Mouse (Mus musculus) kidney, embryonic 16.5 days (tissue): ENCODE results near the gene Trpv2. TPM values are rescaled to one million over a fixed set of nuclear protein-coding genes. Genes with fewer than 3 reads are reported as not detected.

Experiments
- ATAC-seq: fragments of 200-750 bp; cut with Nextera tagmentation; 2 replicates; pipeline ENCODE4 v1.8.0; 2017; ENCODE audit warnings: moderate TSS enrichment; ENCODE audit not compliant: low FRiP score, low TSS enrichment
- H3K27ac ChIP-seq: fragments of 300-500 bp; sonication (generic); 2 replicates; pipeline ENCODE4 v1.5.1; 2014; ENCODE audit warnings: low read length
- H3K27me3 ChIP-seq: fragments of 300-500 bp; sonication (generic); 2 replicates; pipeline ENCODE4 v1.6.1; 2014; ENCODE audit warnings: low read length, control low read depth, mixed read lengths; ENCODE audit not compliant: insufficient read depth
- H3K36me3 ChIP-seq: fragments of 300-500 bp; sonication (generic); 2 replicates; pipeline ENCODE4 v1.6.1; 2014; ENCODE audit warnings: low read length, control low read depth, mixed read lengths; ENCODE audit not compliant: insufficient read depth
- H3K4me1 ChIP-seq: fragments of 300-500 bp; sonication (generic); 2 replicates; pipeline ENCODE4 v1.6.1; 2014; ENCODE audit warnings: low read length, control low read depth, mixed read lengths; ENCODE audit not compliant: insufficient read depth
- H3K4me2 ChIP-seq: fragments of 300-500 bp; sonication (generic); replicated peaks from 2 replicates; pipeline ENCODE4 v1.6.1; 2014; ENCODE audit warnings: low read depth, low read length
- H3K4me3 ChIP-seq: fragments of 300-500 bp; sonication (generic); 2 replicates; pipeline ENCODE4 v1.5.1; 2014; ENCODE audit warnings: mild to moderate bottlenecking, low read length
- H3K9ac ChIP-seq: fragments of 300-500 bp; sonication (generic); replicated peaks from 2 replicates; pipeline ENCODE4 v1.6.1; 2014; ENCODE audit warnings: low read length
- H3K9me3 ChIP-seq: fragments of 300-500 bp; sonication (generic); 2 replicates; pipeline ENCODE4 v1.6.1; 2016; ENCODE audit warnings: low read length, control low read depth
- WGBS: fragments of 180-500 bp; shearing (Covaris S2); extraction: QIAGEN DNeasy Blood & Tissue Kit; methylation state at CpG from one replicate; pipeline ENCODE4 v1.1.7; 2014; 5-methylcytosine and 5-hydroxymethylcytosine counted together
- polyA plus RNA-seq: library from polyadenylated mRNA; unstranded; fragments of >200 nt; fragmentation: Nextera tagmentation; extraction: Ambion mirVana; gene quantifications from 2 replicates; pipeline ENCODE4 v1.2.1, GENCODE M21; 2015

Trpv2 gene
- polyA plus RNA-seq, 1 experiment from 2014 or later, result 6.6 TPM

DNA sequence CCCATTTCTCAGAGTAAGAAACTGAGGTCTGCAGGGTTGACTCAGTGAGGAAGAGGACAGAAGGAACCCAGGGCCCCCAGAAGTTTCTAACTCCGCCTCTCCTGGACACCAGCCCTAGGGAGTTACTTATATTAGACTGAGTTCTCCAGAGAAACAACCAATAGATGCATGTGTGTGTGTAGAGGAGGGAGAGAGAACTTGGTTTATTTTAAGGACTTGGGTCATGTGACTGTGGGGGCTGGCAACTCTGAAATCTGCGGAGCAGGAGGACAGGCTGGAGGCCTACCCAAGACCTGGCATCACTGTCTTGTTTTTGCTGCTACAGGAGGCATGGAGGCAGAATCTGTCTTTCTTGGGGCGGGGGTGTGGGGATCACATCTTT lies 62.5 kb downstream of the Trpv2 start:
- Histone ChIP-seq H3K4me1 (peaks cover 28% of the 10 kb centered on the region), H3K9ac (no peak overlapping the region), H3K36me3 (no peaks in the 10 kb centered on the region), H3K27ac (peak overlapping the region; percentile 41; the same call in 1 of the 2 replicates), H3K4me2 (no peak overlapping the region), H3K9me3 (no peaks in the 10 kb centered on the region), H3K4me3 (no peak overlapping the region), H3K27me3 (no peaks in the 10 kb centered on the region)
- 74% methylated on average over 3 of the region's 3 CpGs for WGBS
- no peak for ATAC-seq

DNA sequence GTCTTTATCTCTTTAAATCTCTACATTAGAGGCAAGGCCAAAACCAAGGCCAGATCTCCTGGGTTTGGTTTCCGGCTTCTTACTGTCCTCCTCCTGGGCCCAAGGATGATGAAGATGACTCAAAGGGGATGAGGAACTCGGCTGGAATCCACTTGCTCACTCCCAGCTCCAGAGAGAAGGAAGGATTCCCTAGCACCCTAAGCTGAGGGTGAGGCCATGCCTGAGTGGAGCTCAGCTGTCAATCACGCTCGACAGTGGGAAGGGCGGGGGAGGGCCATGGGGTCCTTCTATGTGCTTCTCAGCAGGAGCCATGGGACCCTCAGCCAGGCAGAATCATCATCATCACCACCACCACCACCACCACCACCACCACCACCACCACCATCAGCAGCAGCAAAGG lies 63.1 kb downstream of the Trpv2 start:
- 71% methylated on average over 5 of the region's 5 CpGs for WGBS
- Histone ChIP-seq H3K4me2 (no peak overlapping the region), H3K27ac (peak overlapping the region; percentile 41; the same call in 1 of the 2 replicates), H3K4me3 (no peak overlapping the region), H3K9me3 (no peaks in the 10 kb centered on the region), H3K36me3 (no peaks in the 10 kb centered on the region), H3K27me3 (no peaks in the 10 kb centered on the region), H3K4me1 (peaks cover 32% of the 10 kb centered on the region), H3K9ac (no peak overlapping the region)
- no peak for ATAC-seq

DNA sequence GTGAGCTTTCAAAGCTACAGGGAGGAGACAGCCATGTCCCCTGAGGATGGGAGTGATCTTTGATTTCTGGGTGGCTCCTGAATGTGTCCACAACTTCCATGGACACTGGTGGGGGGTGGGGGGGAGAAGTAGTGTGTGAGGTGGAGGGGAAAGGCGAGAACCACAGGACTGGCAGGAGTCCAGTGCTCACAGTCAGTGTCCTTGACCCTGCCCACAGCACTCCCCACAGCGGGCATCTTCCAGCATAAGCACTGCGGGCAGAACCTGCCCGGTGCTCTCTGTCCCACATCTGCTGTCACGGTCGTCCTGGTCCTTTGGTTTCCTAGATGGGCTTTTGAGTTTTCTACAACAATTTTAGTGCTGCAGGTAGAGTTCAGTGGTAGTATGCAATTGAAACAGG lies 63.5 kb downstream of the Trpv2 start:
- no peak overlapping the region for H3K27ac ChIP-seq
- 92% methylated on average over 6 of the region's 6 CpGs for WGBS
- no peak for ATAC-seq
- no peaks in the 10 kb centered on the region for H3K36me3 ChIP-seq
- H3K9ac ChIP-seq, result no peak overlapping the region
- no peaks in the 10 kb centered on the region for H3K9me3 ChIP-seq
- no peaks in the 10 kb centered on the region for H3K27me3 ChIP-seq
- H3K4me3 ChIP-seq, result no peak overlapping the region
- H3K4me1 ChIP-seq, result peaks cover 36% of the 10 kb centered on the region
- no peak overlapping the region for H3K4me2 ChIP-seq

DNA sequence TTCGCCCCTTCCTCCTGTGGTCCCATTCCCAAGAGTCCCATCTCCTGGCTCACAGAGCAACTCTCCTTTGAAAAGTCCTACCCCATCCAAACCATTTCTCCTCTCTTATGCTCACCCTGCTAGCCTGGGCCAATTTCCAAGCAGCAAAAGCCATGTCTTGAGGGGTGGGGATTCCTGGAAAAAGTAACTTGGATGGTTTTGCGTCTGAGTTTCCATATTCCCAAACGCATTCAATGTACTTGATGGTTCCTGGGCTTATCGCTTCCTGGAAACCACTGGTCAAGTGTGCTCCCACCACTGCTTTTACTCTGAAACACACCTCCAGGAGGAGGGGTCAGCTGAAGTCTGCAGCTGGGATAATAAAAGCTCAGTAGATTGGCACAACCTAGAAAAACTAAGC lies 64.1 kb downstream of the Trpv2 start:
- Histone ChIP-seq H3K4me1 (peaks cover 42% of the 10 kb centered on the region), H3K9me3 (no peaks in the 10 kb centered on the region)
- 88% methylated on average over 4 of the region's 4 CpGs for WGBS

DNA sequence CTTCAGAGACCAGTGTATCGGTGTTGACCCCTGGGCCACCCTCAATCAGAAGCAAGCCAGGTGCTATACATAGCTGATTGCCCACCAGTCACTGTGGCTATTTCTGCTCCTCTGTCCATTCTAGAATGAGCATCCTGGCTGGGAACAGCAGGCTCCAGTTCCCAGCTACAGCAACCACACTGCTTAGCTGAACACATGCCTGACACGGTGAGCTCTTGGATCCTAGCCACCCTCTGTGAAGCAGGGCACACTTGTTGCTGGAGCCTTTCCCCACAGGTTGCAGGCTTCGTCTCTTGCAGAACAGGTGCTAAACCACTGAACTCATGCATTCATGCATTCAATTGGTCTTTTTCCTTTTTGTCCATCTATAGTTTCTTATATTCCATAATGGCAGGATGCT lies 66.1 kb downstream of the Trpv2 start:
- ATAC-seq, result no peak
- peaks cover 49% of the 10 kb centered on the region for H3K4me1 ChIP-seq
- WGBS, result 77% methylated on average over 3 of the region's 3 CpGs
- no peaks in the 10 kb centered on the region for H3K36me3 ChIP-seq
- no peak overlapping the region for H3K27ac ChIP-seq
- no peaks in the 10 kb centered on the region for H3K27me3 ChIP-seq
- no peak overlapping the region for H3K9ac ChIP-seq
- H3K9me3 ChIP-seq, result no peaks in the 10 kb centered on the region
- H3K4me2 ChIP-seq, result no peak overlapping the region
- H3K4me3 ChIP-seq, result no peak overlapping the region

More for the DNA sequence above, 64.1 kb downstream of the Trpv2 start:
- H3K27me3 ChIP-seq, result no peaks in the 10 kb centered on the region
- H3K4me2 ChIP-seq, result no peak overlapping the region
- no peak for ATAC-seq
- no peak overlapping the region for H3K9ac ChIP-seq
- H3K27ac ChIP-seq, result no peak overlapping the region
- H3K4me3 ChIP-seq, result no peak overlapping the region
- no peaks in the 10 kb centered on the region for H3K36me3 ChIP-seq

DNA sequence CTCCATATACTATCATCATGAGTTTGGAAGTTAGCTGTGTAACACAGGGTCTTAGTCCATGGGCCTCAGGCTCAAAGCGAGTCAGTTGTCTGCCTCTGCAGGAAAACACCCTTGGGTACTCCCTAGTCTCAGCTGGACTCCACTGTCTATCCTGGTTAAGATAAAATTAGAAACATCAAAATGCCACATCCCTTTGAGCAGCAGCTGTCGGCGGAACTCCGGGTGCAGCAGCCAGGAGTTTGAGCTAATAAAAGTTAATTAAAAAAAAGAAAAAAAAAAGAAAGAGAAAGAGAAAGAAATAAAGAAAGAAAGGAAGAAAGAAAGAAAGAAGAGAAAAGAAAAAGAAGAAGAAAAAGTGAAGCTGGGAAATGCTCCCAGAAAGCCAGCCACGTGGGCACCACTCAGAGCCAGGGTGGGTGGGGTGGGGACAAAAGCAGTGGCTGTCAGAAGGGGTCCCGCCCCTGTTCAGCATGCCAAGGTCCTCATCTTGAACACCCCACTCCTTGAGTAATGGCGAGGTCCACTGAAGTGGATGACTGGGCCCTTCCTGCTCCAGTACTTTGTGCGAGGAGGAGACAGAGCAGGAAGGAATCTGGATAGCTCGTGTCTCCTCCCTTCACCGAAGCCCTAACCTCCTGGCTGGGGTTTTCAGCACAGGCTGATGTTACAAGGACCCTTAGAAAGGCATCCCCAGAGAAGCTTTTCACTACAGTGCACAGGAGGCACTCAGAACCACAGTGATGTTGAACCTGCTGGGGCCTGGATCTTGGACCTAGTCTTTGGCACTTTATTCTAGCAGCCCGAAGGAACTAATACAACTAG lies 67.9 kb downstream of the Trpv2 start:
- Histone ChIP-seq H3K36me3 (no peaks in the 10 kb centered on the region), H3K4me3 (no peak overlapping the region), H3K27me3 (no peaks in the 10 kb centered on the region), H3K9ac (no peak overlapping the region), H3K4me1 (peaks cover 49% of the 10 kb centered on the region), H3K27ac (peak overlapping the region; percentile 15; the same call in 1 of the 2 replicates), H3K9me3 (no peaks in the 10 kb centered on the region), H3K4me2 (no peak overlapping the region)
- ATAC-seq, result no peak
- WGBS, result 45% methylated on average over 11 of the region's 11 CpGs

DNA sequence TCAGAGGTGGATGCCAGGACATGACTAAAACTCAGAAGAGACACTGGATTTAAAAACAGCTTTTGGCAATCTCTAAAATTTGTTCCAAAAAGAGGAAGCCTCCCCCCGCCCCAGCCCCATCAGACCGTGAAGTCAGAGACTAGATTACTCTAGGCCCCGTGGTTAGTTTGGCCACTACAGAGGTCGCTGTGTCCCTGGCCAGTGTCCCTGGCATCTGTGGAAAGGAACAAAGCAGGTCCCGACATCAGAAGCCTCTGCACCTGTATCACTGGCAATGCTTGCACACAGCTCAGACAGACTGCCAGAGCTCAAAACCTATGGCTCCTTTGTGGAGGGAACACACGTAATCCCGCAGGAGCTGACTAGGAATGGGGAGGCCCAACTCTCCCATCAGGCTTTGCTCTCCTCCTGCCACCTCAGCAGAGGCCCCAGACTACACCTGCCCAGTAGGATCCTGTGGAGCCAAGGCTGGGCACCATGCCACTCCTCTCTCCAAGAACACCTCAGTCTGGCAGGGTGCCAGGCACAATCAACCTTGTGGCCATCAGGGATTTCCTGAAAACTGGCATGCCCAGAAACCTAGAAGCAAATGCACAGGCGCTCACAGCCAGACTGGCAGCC lies 68.8 kb downstream of the Trpv2 start:
- no peaks in the 10 kb centered on the region for H3K27me3 ChIP-seq
- 53% methylated on average over 8 of the region's 8 CpGs for WGBS
- H3K4me3 ChIP-seq, result no peak overlapping the region
- 0 out of 2 replicates have a peak overlapping the region, but pooled peaks have one; percentile 10 for H3K9ac ChIP-seq
- no peaks in the 10 kb centered on the region for H3K9me3 ChIP-seq
- H3K4me2 ChIP-seq, result no peak overlapping the region
- ATAC-seq, result no peak
- peaks cover 49% of the 10 kb centered on the region for H3K4me1 ChIP-seq
- H3K36me3 ChIP-seq, result no peaks in the 10 kb centered on the region
- peak overlapping the region; percentile 35; the same call in 1 of the 2 replicates for H3K27ac ChIP-seq

DNA sequence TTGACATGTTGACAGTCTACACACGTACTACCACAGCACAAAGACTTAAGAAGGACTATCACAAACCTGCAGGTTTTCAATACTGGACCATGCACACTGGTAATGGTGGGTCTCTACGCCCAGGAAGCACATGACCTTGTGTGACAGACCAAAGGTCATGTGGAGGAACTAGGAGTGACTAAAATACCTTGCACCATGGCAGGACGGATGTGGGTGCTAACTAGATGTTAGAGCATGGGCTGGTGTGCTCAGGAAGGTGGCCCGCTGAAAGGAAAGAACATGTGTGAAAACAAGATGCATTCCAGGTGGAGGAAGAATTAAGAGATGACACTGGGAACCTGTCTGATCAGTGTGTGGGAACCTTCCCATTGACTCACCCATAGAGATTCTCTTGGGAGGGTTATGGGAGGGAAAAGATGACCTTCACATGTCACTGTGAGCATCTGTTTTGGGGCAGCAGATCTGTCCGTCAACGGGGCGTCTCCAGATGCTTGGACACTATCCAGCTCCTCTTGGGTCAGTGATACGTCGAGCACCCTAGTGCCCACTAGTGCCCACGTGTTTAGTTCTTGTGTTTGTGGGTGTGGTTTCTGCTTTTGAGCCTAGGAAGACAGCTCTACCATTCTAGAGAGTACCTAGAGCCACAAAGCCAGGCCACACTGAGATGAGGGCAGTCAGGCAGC lies 69.5 kb downstream of the Trpv2 start:
- H3K27ac ChIP-seq, result no peak overlapping the region
- H3K27me3 ChIP-seq, result no peaks in the 10 kb centered on the region
- no peak overlapping the region for H3K9ac ChIP-seq
- no peaks in the 10 kb centered on the region for H3K9me3 ChIP-seq
- no peak overlapping the region for H3K4me2 ChIP-seq
- H3K4me1 ChIP-seq, result peaks cover 49% of the 10 kb centered on the region
- no peak overlapping the region for H3K4me3 ChIP-seq
- H3K36me3 ChIP-seq, result no peaks in the 10 kb centered on the region
- no peak for ATAC-seq
- WGBS, result 82% methylated on average over 10 of the region's 10 CpGs

DNA sequence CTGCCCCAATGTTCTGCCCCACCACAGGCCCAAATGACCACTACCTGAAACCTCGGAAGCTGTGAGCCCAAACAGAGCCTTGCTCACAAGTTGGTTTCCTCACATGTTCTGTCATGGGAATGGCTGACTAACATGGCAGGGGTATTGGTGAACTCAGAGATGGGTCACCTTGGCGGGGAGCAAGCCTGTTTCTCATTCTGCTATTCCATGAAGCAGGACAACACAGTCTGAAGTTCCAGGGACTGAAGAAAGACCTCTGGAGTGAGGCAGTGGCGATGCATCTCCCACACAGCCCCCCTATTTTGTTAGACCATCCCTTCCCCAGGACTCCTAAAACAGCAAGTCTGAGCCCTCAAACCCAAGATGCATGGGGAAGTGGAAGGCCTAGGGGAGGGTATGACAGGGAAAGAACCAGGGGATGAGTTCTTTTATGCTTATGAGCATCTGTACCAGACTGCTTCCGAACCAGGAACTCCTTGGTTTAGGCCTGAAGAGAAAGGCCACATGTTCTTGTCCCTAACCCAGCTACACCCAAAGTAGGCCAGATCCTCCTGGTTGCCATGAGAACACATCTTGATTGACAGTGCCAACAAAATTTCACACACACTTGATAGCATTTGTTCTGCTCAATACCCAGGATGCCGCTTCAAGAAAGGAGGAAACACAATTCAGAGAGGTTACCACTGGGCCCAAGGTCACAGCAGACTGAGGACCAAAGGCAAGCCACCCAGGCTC lies 70.5 kb downstream of the Trpv2 start:
- H3K9me3 ChIP-seq, result no peaks in the 10 kb centered on the region
- H3K9ac ChIP-seq, result 0 out of 2 replicates have a peak overlapping the region, but pooled peaks have one; percentile 17
- H3K4me1 ChIP-seq, result peaks cover 45% of the 10 kb centered on the region
- no peak for ATAC-seq
- peak overlapping the region; percentile 74; the same call in 1 of the 2 replicates for H3K4me2 ChIP-seq
- H3K27ac ChIP-seq, result peak overlapping the region; percentile 80
- H3K4me3 ChIP-seq, result no peak overlapping the region
- H3K36me3 ChIP-seq, result no peaks in the 10 kb centered on the region
- no peaks in the 10 kb centered on the region for H3K27me3 ChIP-seq
- WGBS, result 94% methylated on average over 5 of the region's 5 CpGs
